Comparison of ENCODE assay signal across 29 mouse cellular contexts in the genomic region with DNA sequence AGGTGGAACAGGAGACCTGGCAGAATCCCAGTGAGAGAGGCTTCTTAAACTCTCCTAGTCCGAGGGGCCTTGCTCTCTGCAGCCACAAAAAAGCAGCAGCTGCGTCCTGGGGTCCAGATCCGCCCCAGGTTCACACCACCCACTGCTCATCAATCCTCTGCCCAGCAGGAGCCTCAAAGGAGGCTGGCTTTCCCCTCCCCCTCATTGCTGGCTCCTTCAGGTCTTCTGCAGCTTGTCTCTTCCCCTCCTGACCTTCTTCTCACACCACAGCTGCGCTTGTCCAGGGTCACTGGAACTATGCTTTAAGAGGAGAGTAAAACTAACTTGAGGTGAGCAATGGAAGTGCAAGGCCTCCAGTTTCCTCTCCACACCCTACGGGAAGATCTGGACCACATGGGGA. TPM values are rescaled to one million over a fixed set of nuclear protein-coding genes. Genes with fewer than 3 reads are reported as not detected.
DNase-seq lines count a peak whose midpoint lies in the region; ATAC-seq lines count a peak whose summit lies in the region.
"Had no signal": no experiment of that assay in that cellular context is flagged by ENCODE, and none has a peak within 500 bp of the region (broad histone marks: within the 10 kb centered on the region; RNA-seq: fewer than 3 reads in every experiment).

No protein-coding gene starts in this region.

- H3K36me3 ChIP-seq in forebrain, embryonic 10.5 days (replicated peaks), result no peaks in the 10 kb centered on the region
- no peaks in the 10 kb centered on the region for H3K36me3 ChIP-seq in forebrain, embryonic 14.5 days (ENCODE audit: control insufficient read depth, insufficient read depth, low read length)
- no peaks in the 10 kb centered on the region for H3K36me3 ChIP-seq in midbrain, embryonic 11.5 days (ENCODE audit: control insufficient read depth, insufficient read depth, low read length)
- H3K36me3 ChIP-seq in midbrain, embryonic 14.5 days (ENCODE audit: control insufficient read depth, insufficient read depth, low read length), result no peaks in the 10 kb centered on the region
- H3K36me3 ChIP-seq: embryonic facial prominence, embryonic 12.5 days; forebrain, embryonic 12.5 days; G1E; liver, embryonic 13.5 days had no signal

- ATAC-seq in forebrain, embryonic 14.5 days, result no peak
- ATAC-seq in midbrain, embryonic 11.5 days (ENCODE audit: low FRiP score), result no peak
- no peak for ATAC-seq in midbrain, embryonic 14.5 days (ENCODE audit: low FRiP score, low TSS enrichment)
- ATAC-seq: activated CD4-positive, CD25-positive, alpha-beta regulatory T cell, adult 4 months; inflammation-experienced regulatory T-cells, adult 6 months; Patski had no signal

- no peak overlapping the region for H3K4me2 ChIP-seq in forebrain, embryonic 14.5 days (ENCODE audit: low read length)
- no peak overlapping the region for H3K4me2 ChIP-seq in midbrain, embryonic 11.5 days
- H3K4me2 ChIP-seq in midbrain, embryonic 14.5 days (ENCODE audit: low read length), result no peak overlapping the region
- H3K4me2 ChIP-seq: embryonic facial prominence, embryonic 12.5 days; forebrain, embryonic 12.5 days; heart, embryonic 11.5 days; hindbrain, embryonic 14.5 days; liver, embryonic 13.5 days had no signal

- no peak overlapping the region for H3K4me3 ChIP-seq in forebrain, embryonic 10.5 days
- no peak overlapping the region for H3K4me3 ChIP-seq in forebrain, embryonic 14.5 days (ENCODE audit: low read depth, low read length)
- no peak overlapping the region for H3K4me3 ChIP-seq in midbrain, embryonic 11.5 days (ENCODE audit: low read depth, low read length)
- no peak overlapping the region for H3K4me3 ChIP-seq in midbrain, embryonic 14.5 days (replicated peaks; ENCODE audit: low read depth, low read length)
- H3K4me3 ChIP-seq: embryonic facial prominence, embryonic 12.5 days; forebrain, embryonic 12.5 days; gastrocnemius, adult 2 months; liver, embryonic 13.5 days; megakaryocyte, embryonic 14.5 days had no signal

- H3K9me3 ChIP-seq in forebrain, embryonic 10.5 days, result no peaks in the 10 kb centered on the region
- H3K9me3 ChIP-seq in forebrain, embryonic 14.5 days (replicated peaks; ENCODE audit: control insufficient read depth, low read length), result no peaks in the 10 kb centered on the region
- H3K9me3 ChIP-seq in midbrain, embryonic 11.5 days (ENCODE audit: control insufficient read depth, low read length), result no peaks in the 10 kb centered on the region
- no peaks in the 10 kb centered on the region for H3K9me3 ChIP-seq in midbrain, embryonic 14.5 days (ENCODE audit: control insufficient read depth, low read length)
- H3K9me3 ChIP-seq: embryonic facial prominence, embryonic 12.5 days; forebrain, embryonic 12.5 days; liver, embryonic 13.5 days had no signal

- 5% methylated on average over 5 of the region's 5 CpGs for WGBS in forebrain, embryonic 10.5 days
- 14% methylated on average over 5 of the region's 5 CpGs for WGBS in forebrain, embryonic 14.5 days
- WGBS in midbrain, embryonic 11.5 days, result 6% methylated on average over 5 of the region's 5 CpGs
- 9% methylated on average over 5 of the region's 5 CpGs for WGBS in midbrain, embryonic 14.5 days

- no peak overlapping the region for H3K9ac ChIP-seq in forebrain, embryonic 14.5 days (ENCODE audit: low read length)
- no peak overlapping the region for H3K9ac ChIP-seq in midbrain, embryonic 11.5 days (ENCODE audit: low read length)
- no peak overlapping the region for H3K9ac ChIP-seq in midbrain, embryonic 14.5 days (replicated peaks; ENCODE audit: low read length)
- H3K9ac ChIP-seq: embryonic facial prominence, embryonic 12.5 days; forebrain, embryonic 12.5 days; hindbrain, embryonic 14.5 days; liver, embryonic 13.5 days had no signal

- DNase-seq in forebrain, embryonic 10.5 days (ENCODE audit: extremely low spot score, low spot score), result no peak
- no peak for DNase-seq in forebrain, embryonic 14.5 days (ENCODE audit: low spot score)
- DNase-seq in midbrain, embryonic 11.5 days (ENCODE audit: low spot score, missing footprints), result peak; percentile 83
- no peak for DNase-seq in midbrain, embryonic 14.5 days
- peak; percentile 44 for DNase-seq in embryo, embryonic 9.5 days (ENCODE audit: extremely low spot score)
- peak; percentile 32 for DNase-seq in retina, embryonic 14.5 days (ENCODE audit: low spot score)
- DNase-seq in testis, postnatal 10 days (ENCODE audit: low spot score), result no peak
- no peak for DNase-seq in left cerebral cortex, adult 8-10 months (ENCODE audit: low spot score in 2 of 2)
- DNase-seq: adrenal gland, postnatal 10 days; cerebellum, adult 8-10 months; cerebellum, postnatal 36 days; gastrocnemius, adult 2 months; kidney, adult 18-20 months; liver, embryonic 13.5 days; lung, adult 2 months; lung, postnatal 36 days; right cerebral cortex, adult 18-20 months; right cerebral cortex, postnatal 4 days; thymus, postnatal 25 days had no signal

- H3K27me3 ChIP-seq in forebrain, embryonic 10.5 days (ENCODE audit: poor library complexity, severe bottlenecking), result peaks cover 15% of the 10 kb centered on the region; the same call in 1 of the 2 replicates
- H3K27me3 ChIP-seq in forebrain, embryonic 14.5 days (replicated peaks; ENCODE audit: control insufficient read depth, insufficient read depth, low read length), result no peaks in the 10 kb centered on the region
- no peaks in the 10 kb centered on the region for H3K27me3 ChIP-seq in midbrain, embryonic 11.5 days (ENCODE audit: control insufficient read depth, insufficient read depth, low read length)
- no peaks in the 10 kb centered on the region for H3K27me3 ChIP-seq in midbrain, embryonic 14.5 days (ENCODE audit: control insufficient read depth, insufficient read depth, low read length)
- H3K27me3 ChIP-seq: embryonic facial prominence, embryonic 12.5 days; liver, embryonic 13.5 days; megakaryocyte, embryonic 14.5 days had no signal

- H3K27ac ChIP-seq in forebrain, embryonic 10.5 days, result peak overlapping the region; percentile 6; the same call in 1 of the 2 replicates
- no peak overlapping the region for H3K27ac ChIP-seq in forebrain, embryonic 14.5 days (ENCODE audit: low read depth, low read length)
- no peak overlapping the region for H3K27ac ChIP-seq in midbrain, embryonic 11.5 days (ENCODE audit: low read depth, low read length)
- H3K27ac ChIP-seq in midbrain, embryonic 14.5 days (replicated peaks; ENCODE audit: low read depth, low read length), result no peak overlapping the region
- H3K27ac ChIP-seq: embryonic facial prominence, embryonic 12.5 days; forebrain, embryonic 12.5 days; gastrocnemius, adult 2 months; hindbrain, embryonic 14.5 days; liver, embryonic 13.5 days had no signal

- H3K4me1 ChIP-seq in forebrain, embryonic 10.5 days, result peaks cover 17% of the 10 kb centered on the region
- no peaks in the 10 kb centered on the region; the same call in 1 of the 2 replicates for H3K4me1 ChIP-seq in forebrain, embryonic 14.5 days (ENCODE audit: control insufficient read depth, insufficient read depth, low read length)
- peaks cover 5% of the 10 kb centered on the region for H3K4me1 ChIP-seq in midbrain, embryonic 11.5 days (ENCODE audit: control insufficient read depth, insufficient read depth, low read length)
- no peaks in the 10 kb centered on the region for H3K4me1 ChIP-seq in midbrain, embryonic 14.5 days (ENCODE audit: control insufficient read depth, insufficient read depth, low read length)
- H3K4me1 ChIP-seq: embryonic facial prominence, embryonic 12.5 days; liver, embryonic 13.5 days; megakaryocyte, embryonic 14.5 days had no signal

RNA-seq across cellular contexts. Expression of a gene that starts 50.0 kb away (rescaled TPM):
- polyA plus RNA-seq in forebrain, embryonic 10.5 days (2016; fragmentation: Nextera tagmentation; extraction: Ambion mirVana), result 38.4 and 43.3 TPM in 2 replicates
- polyA plus RNA-seq in forebrain, embryonic 14.5 days (2014; fragmentation: Nextera tagmentation; extraction: Ambion mirVana), result 14.5 and 15.8 TPM in 2 replicates
- 51.3 and 62.1 TPM in 2 replicates for polyA plus RNA-seq in midbrain, embryonic 11.5 days (2014; fragmentation: Nextera tagmentation; extraction: Ambion mirVana)
- polyA plus RNA-seq in midbrain, embryonic 14.5 days (2014; fragmentation: Nextera tagmentation; extraction: Ambion mirVana), result 8.6 and 22.2 TPM in 2 replicates
- total RNA-seq in left cerebral cortex, adult 8-10 months (2022), result 1 to 10 TPM; 1.8 to 4.7 (median 4.1) TPM
- total RNA-seq: monocyte, adult 5-6 weeks had no signal
- polyA plus RNA-seq: G1E; inflammation-experienced regulatory T-cells, adult 6 months had no signal

Comparison
In these comparisons a context has a peak if more than half of its experiments do, and no peak if none do; other contexts are left out.
1. DNase-seq: peak in midbrain, embryonic 11.5 days (single experiment), embryo, embryonic 9.5 days (single experiment) and retina, embryonic 14.5 days (single experiment); none in forebrain, embryonic 10.5 days (single experiment), forebrain, embryonic 14.5 days (single experiment), midbrain, embryonic 14.5 days (single experiment), testis, postnatal 10 days (single experiment) and left cerebral cortex, adult 8-10 months (0 of 2).